Mouse (Mus musculus): ENCODE measurements around the gene Zdhhc12.

GRCm38 (mm10) chr2:30077502-30078348, 15.7 kb downstream of the Zdhhc12 start, which contains the start of gene Pkn3:
- TF ChIP-seq CTCF (IDR thresholded peaks at IDR 0.05) = peak; percentile 65
- TF ChIP-seq POLR2A (IDR thresholded peaks at IDR 0.05; ENCODE audit: insufficient read depth, low read depth, low read length) = 0 out of 2 replicates have a peak, but pooled peaks have one; percentile 32
- peak; percentile 27; the same call in 1 of the 2 replicates for TF ChIP-seq EP300 (IDR thresholded peaks at IDR 0.05; ENCODE audit: insufficient read depth, low read depth, low read length)
